Mouse (Mus musculus) G1E (cell line): ENCODE measurements around the gene Nsun2. TPM values are rescaled to one million over a fixed set of nuclear protein-coding genes. Genes with fewer than 3 reads are reported as not detected.

Experiments
- ATAC-seq: 2 replicates; pipeline ENCODE4 v1.8.0; 2016; ENCODE audit warnings: mild to moderate bottlenecking; ENCODE audit not compliant: insufficient number of reproducible peaks, poor library complexity, low FRiP score, severe bottlenecking; ENCODE audit errors: extremely low read depth
- DNase-seq: peaks from one replicate; pipeline ENCODE4 v3.0.0; 2012; ENCODE audit warnings: low spot score
- H3K27me3 ChIP-seq: 2 replicates; pipeline ENCODE4 v1.6.1; 2012; ENCODE audit warnings: mild to moderate bottlenecking, low read length, inconsistent platforms; ENCODE audit not compliant: insufficient read depth
- H3K36me3 ChIP-seq: replicated peaks from 2 replicates; pipeline ENCODE3; 2012; ENCODE audit warnings: mild to moderate bottlenecking, inconsistent platforms
- H3K4me1 ChIP-seq: 2 replicates; pipeline ENCODE4 v1.6.1; 2012; ENCODE audit warnings: low read depth, low read length, inconsistent platforms, mixed read lengths; ENCODE audit not compliant: insufficient read depth
- H3K4me3 ChIP-seq: 2 replicates; pipeline ENCODE4 v1.5.1; 2012; ENCODE audit warnings: low read depth, mild to moderate bottlenecking, inconsistent platforms, low read length, moderate library complexity, mixed read lengths
- H3K9me3 ChIP-seq: replicated peaks from 2 replicates; pipeline ENCODE4 v1.6.1; 2012; ENCODE audit warnings: inconsistent platforms
- CTCF ChIP-seq: IDR thresholded peaks from 2 replicates; pipeline ENCODE4 v1.5.1; 2012; ENCODE audit warnings: low read depth, low read length, inconsistent platforms, mixed read lengths
- GATA1 ChIP-seq: IDR thresholded peaks from 2 replicates; pipeline ENCODE4 v1.6.1; 2012; ENCODE audit warnings: borderline replicate concordance, low read length, inconsistent platforms, mixed read lengths
- GATA2 ChIP-seq: IDR thresholded peaks from 2 replicates; pipeline ENCODE4 v1.6.1; 2012; ENCODE audit warnings: low read depth, low read length, inconsistent platforms, borderline replicate concordance
- POLR2AphosphoS5 ChIP-seq: IDR thresholded peaks from 2 replicates; pipeline ENCODE4 v1.6.1; 2012; ENCODE audit warnings: low read depth, low read length, inconsistent platforms; ENCODE audit not compliant: insufficient replicate concordance
- TAL1 ChIP-seq: conservative IDR thresholded peaks from 2 replicates; pipeline ENCODE4 v1.6.1; 2012; ENCODE audit warnings: low read depth, low read length, inconsistent platforms, mixed read lengths
- polyA plus RNA-seq: library from polyadenylated mRNA; stranded (reverse); fragments of >175 nt; gene quantifications from 2 replicates; pipeline ENCODE4 v1.2.3, GENCODE M21; 2012
- total RNA-seq, 2 experiments: library from RNA; stranded (forward) in 1 of 2; stranded (reverse) in 1 of 2; fragments of 200-1000 nt in 1 of 2; fragments of >200 nt in 1 of 2; fragmentation: Nextera tagmentation in 1 of 2; gene quantifications; 2 replicates each; pipeline ENCODE4 v1.2.3; 2014 to 2017

Nsun2 gene
- total and polyA plus RNA-seq, 3 experiments = 144 to 231 (median 152) TPM

DNA sequence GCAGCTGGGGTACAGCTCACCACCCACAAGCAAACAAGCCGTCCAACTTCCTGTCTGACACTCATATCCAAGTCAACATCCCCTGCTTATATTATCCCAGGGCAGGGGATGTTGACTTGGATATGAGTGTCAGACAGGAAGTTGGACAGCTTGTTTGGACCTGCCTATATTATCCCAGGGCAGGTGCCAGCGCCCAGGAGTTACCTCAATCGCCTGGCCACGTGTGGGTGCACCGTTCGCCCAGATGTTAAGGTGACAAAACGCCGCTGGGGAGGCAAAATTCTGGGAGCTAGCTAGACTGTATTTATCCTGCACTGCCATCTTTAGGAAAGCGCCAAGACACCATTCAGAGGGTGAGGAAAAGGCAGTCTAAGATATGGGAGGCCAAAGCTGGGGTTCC lies 43.8 kb upstream of the Nsun2 start:
- Histone ChIP-seq H3K4me3 (no peak overlapping the region), H3K36me3 (peaks cover 5% of the 10 kb centered on the region), H3K27me3 (0 out of 2 replicates have a peak, but pooled peaks cover 3% of the 10 kb centered on the region), H3K4me1 (no peaks in the 10 kb centered on the region; the same call in 1 of the 2 replicates), H3K9me3 (no peaks in the 10 kb centered on the region)
- no peak for ATAC-seq
- TF ChIP-seq TAL1 = no peak
- TF ChIP-seq GATA1 = no peak
- no peak for TF ChIP-seq GATA2
- no peak for TF ChIP-seq POLR2AphosphoS5
- TF ChIP-seq CTCF = no peak
- no peak for DNase-seq

DNA sequence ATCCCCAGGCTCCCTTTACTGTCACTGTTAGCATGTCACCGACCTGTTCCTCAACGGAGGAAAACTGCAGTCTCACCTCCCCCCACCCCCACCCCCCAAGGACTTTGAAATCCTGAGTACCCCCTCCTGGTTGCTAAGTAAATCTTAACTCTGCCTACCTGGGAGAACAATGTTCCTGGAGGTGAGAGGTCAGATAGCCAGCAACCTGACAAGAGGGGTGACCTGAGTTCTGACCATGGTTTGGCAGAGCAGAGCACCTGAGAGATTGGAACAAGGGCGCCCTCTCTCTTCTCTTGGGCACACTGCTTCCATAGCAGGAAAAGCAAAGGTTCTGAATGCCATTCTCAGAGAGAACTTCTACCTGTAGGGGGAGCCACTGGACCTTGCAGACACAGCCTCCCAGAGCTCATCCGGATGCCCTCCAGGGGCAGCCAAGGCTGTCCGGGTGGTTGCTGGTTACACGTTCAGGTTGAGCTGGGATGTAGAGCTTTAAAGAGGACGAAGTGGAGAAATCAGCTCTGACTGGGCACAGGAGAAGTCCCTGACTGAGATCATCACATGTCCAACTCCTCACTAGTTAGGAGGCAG lies 40.6 kb upstream of the Nsun2 start:
- DNase-seq = peak; percentile 26
- Histone ChIP-seq H3K9me3 (no peaks in the 10 kb centered on the region), H3K4me1 (no peaks in the 10 kb centered on the region; the same call in 1 of the 2 replicates), H3K27me3 (no peaks in the 10 kb centered on the region), H3K36me3 (peaks cover 27% of the 10 kb centered on the region), H3K4me3 (no peak overlapping the region)
- ATAC-seq = peak; percentile 26; the same call in 1 of the 2 replicates
- no peak for TF ChIP-seq GATA1
- no peak for TF ChIP-seq POLR2AphosphoS5
- TF ChIP-seq GATA2 = no peak
- no peak for TF ChIP-seq TAL1
- no peak for TF ChIP-seq CTCF

DNA sequence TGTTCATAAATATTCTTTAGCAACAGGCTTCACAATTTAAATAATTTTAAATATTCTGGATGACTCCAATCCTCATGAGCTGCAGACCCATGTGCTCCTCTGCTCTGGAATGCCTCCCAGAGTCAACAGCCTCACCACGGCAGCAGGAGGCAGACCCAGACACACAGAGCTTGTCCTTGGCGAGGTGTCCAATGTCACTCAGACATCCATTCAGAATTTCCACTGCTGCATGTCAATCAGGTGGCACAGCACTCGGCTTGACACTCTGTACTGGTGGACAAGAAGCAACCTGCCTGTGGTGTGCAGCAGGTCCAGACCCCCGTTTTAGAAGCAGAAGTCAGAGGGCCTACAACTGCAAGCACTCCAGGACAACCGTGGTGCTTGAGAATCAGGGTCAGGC lies 35.3 kb upstream of the Nsun2 start:
- H3K4me3 ChIP-seq = no peak overlapping the region
- no peak for TF ChIP-seq POLR2AphosphoS5
- TF ChIP-seq TAL1 = no peak
- TF ChIP-seq CTCF = no peak
- no peak for TF ChIP-seq GATA2
- no peak for TF ChIP-seq GATA1
- DNase-seq (no peak), ATAC-seq (no peak)
- H3K36me3 ChIP-seq = peaks cover 79% of the 10 kb centered on the region
- H3K4me1 ChIP-seq = peaks cover 18% of the 10 kb centered on the region
- no peaks in the 10 kb centered on the region for H3K9me3 ChIP-seq
- peaks cover 2% of the 10 kb centered on the region; the same call in 1 of the 2 replicates for H3K27me3 ChIP-seq

DNA sequence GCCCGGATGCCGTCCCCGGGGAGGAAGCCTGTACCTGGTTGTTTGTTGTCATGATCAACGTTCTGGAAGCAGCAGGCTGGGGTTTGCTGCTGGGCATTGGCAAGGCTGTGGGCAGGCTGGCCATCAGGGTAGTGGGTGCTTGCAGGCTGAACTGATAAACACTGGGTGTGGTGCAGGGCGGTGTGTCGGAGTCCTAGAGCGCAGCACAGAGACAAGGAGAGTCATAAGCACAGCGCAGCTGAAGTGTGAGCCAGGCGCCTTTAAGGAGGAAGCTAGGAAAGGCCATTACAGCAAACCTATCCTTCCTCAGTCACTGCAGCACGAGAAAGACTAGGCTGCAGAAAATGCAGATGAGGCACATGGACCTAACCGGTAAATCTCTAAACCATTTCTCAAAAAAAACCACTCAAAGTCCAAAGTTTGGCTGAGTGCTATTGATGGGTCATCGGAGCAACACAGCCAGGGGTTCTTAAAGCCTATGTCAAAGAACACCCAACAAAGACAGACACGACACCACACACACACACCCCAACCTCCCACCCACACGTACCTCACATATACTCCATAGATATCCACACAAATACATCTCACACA lies 31.3 kb upstream of the Nsun2 start:
- peaks cover 92% of the 10 kb centered on the region for H3K36me3 ChIP-seq
- peaks cover 34% of the 10 kb centered on the region for H3K4me1 ChIP-seq
- no peak overlapping the region; the same call in 1 of the 2 replicates for H3K4me3 ChIP-seq
- DNase-seq (no peak), ATAC-seq (no peak)
- peaks cover 2% of the 10 kb centered on the region; the same call in 1 of the 2 replicates for H3K27me3 ChIP-seq
- TF ChIP-seq TAL1 (no peak), CTCF (no peak), POLR2AphosphoS5 (no peak), GATA1 (no peak), GATA2 (no peak)
- H3K9me3 ChIP-seq = no peaks in the 10 kb centered on the region

DNA sequence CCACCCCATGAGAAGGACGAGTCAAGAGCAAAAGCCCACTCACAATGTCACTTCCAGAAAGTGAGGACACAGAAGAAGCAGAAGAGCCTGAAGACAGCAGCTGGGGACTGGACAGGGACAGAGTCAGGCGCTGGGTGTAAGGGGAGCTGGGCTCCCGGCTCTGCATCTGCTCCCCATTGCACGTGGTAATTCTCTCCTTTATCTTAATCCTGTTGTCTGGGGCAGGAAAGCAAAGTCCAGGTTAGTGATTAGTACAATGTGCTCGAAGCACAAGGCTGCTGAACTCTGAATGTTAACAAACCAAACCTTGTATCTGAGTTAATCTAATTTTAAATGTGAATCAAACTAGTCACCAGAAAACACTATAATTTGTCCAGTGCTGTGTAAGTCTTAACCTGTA lies 30.7 kb upstream of the Nsun2 start:
- Histone ChIP-seq H3K36me3 (peaks cover 92% of the 10 kb centered on the region), H3K4me1 (peaks cover 36% of the 10 kb centered on the region), H3K9me3 (no peaks in the 10 kb centered on the region), H3K4me3 (no peak overlapping the region), H3K27me3 (peaks cover 2% of the 10 kb centered on the region; the same call in 1 of the 2 replicates)
- no peak for TF ChIP-seq CTCF
- TF ChIP-seq POLR2AphosphoS5 = no peak
- TF ChIP-seq GATA1 = no peak
- no peak for TF ChIP-seq TAL1
- no peak for DNase-seq
- no peak for ATAC-seq

DNA sequence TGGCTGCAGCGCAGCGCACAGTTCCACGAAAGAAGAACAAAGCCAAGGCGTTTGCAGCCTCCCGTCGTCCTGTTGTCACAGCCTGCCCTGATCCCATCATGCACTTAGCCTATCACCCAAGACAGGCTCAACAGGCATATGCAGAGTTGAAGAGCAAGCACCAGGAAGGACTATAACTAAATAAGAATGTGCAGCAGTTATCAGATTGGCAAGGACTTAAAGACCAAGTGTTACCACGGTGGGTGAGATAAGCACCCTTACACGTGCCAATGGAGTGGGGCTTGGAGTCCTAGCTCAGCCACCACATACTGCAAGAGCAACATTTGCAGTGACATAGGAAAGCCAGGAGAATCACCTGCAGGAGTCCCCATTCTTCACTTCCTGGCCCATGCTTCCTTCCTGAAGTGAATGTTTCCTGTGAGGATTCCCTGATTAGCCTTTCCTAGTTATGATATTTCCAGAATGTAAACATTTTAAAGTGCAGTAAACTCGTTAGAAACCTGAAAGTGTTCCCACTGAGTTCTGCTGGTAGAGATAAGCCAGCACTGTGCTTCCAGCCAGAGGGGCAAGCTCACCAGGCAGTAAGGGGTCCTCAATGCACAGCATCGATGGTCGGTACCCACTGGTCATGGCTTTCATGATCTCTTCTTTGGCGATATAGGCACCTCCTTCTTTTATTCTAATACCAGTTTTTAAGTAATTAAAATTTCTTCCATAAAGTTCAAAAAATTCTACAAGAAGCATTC lies 27.0 kb upstream of the Nsun2 start:
- ATAC-seq (peak; percentile 81), DNase-seq (peak; percentile 43)
- Histone ChIP-seq H3K27me3 (no peaks in the 10 kb centered on the region), H3K4me3 (peak overlapping the region; percentile 23; the same call in 1 of the 2 replicates), H3K4me1 (peaks cover 29% of the 10 kb centered on the region), H3K9me3 (no peaks in the 10 kb centered on the region), H3K36me3 (peaks cover 87% of the 10 kb centered on the region)
- TF ChIP-seq POLR2AphosphoS5 (no peak), TAL1 (peak; percentile 46)
